Mouse (Mus musculus) urinary bladder, postnatal 10 days (tissue): ENCODE data around the gene Sypl2.

ENCODE experiments used
- DNase-seq: peaks from one replicate; pipeline ENCODE4 v3.0.0; 2022; ENCODE audit warnings: low spot score

Sypl2 gene

GRCm38 (mm10) chr3:108178756-108179715 is 47.4 kb downstream of the Sypl2 start:
- DNase-seq = no peak

DNA sequence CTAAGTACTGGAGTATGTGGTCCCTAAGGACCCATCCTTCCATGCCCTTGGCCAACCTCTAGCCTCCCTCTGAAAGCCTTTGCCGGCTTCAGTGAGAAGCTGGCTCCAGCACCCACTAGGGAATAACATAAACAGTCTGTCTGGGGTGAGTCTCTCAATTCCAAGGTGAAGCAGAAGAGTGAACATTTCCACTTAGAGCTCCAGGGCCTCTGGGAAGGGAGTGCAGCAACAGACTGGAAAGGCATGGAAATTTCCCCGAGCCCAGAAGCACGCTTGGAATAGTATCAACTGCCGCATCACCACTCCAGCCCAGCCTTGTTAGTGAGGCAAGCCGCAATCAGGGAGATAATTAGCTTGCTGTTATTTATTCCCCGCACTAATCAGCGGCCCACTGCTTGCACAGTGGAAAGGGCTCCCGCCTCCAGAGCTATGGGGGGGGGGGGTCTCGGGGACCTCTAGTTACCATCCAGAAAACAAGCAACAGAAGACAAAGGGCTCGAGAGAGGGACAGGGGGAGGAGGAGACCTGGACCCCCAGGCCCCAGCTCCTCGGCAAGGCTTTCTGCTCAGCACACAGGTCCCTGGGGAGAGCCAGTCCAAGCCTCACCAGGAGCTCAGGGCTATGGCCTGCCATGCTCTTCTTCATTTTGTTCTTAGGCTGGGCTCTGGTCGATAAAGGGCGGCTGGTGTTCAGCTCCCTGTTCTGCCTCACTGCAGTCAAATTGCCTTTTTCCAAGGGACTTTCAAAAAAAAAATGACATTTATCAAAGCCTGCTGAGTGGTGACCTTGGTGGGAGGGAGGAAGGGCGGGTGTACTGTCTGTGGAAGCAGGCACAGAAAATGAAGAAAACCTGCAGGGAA is 51.5 kb downstream of the Sypl2 start:
- no peak for DNase-seq

- no peak for DNase-seq
Observed at GRCm38 (mm10) chr3:108169199-108169598, 57.2 kb downstream of the Sypl2 start.

DNA sequence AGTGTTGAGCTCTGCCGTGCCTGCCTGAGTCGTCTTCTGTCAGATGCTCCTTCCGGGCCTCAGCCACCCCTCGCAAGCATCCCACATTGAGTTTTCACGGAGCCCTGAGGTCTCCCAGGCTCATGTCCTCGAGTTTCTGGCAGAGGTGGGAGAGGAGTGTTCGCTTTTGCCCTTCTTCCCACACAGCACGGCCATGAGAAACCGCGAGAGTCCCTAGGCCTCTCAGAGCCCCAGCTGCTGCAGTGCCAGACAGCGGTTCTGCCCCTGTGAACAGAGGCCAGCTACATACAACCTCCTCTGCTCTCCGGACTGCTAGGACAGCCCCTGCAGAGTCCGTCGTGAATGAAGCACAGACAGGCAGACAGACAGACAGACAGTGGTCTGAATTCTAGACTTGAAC is 58.9 kb downstream of the Sypl2 start:
- DNase-seq = no peak

DNA sequence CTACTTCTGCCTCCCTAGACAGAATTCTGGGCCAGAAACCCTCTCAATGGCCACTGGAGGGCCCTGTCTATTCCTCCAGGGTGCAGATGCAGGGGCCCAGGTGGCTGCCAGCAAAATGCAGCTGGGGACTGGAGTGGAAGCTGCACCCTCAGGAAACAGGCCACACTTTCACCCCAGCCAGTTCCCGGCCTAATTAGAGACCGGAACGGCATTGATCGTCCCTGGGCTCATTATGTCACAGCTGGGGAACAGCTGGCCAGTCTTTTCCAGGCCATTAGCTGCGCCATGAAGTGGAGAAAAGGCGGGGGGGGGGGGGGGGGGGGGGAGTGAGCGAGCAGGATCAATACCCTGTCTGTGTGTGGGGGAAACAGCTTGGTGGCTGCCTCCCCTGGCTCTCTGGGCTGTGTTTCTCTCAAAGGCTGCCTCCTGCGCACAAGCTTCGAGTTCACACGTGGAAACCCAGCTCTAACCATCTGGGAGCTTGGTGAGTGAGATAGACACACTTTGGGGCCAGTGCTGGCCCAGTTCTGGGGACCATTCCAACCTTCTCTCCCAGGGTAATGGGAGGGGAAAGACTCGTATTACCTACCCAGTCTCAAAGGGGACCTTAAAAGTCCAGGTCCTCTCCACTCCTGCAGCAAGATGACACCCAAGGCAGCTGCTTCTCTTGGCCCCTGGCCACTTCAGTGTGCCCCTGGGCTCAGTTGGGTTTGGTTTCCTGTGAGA is 59.8 kb downstream of the Sypl2 start:
- no peak for DNase-seq

DNA sequence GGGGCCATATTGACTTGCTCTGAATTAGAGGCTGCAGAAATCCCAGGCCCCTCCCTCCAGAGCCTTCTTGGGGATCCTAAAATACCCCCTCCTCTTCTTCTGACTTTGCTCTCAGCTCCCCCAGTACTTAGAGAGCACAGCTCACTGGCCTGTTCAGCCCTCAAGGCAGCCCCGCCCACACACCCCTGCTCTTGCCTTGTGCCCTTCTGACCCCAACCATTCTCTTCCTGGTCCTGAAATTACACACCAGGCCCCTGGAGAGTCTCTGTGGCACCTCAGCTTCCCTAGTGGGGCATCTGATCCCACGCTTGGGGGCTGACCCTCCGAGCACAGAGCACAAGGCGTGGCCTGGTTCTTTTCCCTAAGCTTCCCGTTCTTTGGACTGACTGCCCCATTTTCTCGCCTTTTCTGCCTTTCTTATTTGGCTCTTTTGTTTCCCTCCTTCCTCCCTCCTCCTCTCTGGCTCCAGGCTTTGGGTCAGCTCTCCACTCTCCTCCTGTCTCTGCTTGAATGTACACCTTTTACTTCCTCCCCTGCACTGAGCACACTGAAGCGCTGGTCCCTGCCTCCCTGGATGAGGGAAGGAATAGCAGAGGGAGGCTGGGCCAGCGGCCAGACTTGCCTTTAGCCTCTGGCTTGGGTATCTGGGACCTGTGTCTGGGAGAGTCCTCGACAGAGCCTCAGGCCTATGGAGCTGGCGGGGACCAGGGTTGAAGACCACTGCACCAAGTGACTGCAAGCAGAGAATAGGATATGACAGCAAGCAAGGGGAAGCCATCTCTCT is 60.7 kb downstream of the Sypl2 start:
- DNase-seq = no peak

- no peak for DNase-seq
Observed at GRCm38 (mm10) chr3:108164807-108165206, 61.6 kb downstream of the Sypl2 start.

GRCm38 (mm10) chr3:108164091-108164490 is 62.4 kb downstream of the Sypl2 start:
- no peak for DNase-seq
